Mouse (Mus musculus) left cerebral cortex, adult 11 months (tissue): ENCODE results near the gene Ttc28.

ENCODE experiments used
- DNase-seq: peaks from one replicate; pipeline ENCODE4 v3.0.0; 2022; ENCODE audit warnings: low spot score

Gene Ttc28

DNA sequence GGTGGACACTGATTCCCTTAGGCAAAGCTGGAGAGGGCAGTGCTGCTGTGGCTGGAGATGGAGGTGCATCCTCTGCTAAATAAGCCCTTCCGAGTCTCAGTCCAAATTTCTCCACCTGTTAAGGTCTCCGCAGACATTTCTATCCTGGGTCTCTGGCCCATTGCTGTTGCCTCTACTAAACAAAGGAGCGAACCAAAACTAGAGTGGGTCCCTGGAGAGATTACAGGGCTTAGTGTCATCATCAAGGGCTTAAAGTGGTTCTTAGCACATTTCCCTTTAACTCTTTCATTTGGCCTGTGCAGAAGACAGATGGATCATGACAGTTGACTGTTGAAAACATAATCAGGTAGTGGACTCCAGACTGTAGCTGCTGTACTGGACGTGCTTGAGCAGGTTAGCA is 9.0 kb downstream of the Ttc28 start:
- no peak for DNase-seq

DNA sequence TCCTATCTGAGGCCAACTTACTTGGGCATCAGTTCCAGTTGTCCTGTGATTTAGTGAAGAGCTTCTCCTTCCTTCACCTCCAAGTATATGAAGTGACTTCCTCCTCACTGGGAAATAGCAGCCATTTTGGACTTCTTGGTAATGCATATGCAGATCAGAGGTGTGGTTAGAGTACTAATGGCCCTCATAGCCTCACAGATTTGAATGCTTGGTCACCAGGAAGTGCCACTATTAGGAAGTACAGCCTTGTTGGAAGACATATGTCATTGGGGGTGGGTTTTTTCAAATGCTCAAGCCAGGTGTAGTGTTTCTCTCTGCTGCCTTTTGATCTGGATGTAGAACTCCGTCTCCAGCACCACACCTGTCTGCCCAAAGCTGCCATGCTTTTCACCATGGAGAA is 10.3 kb downstream of the Ttc28 start:
- no peak for DNase-seq

DNA sequence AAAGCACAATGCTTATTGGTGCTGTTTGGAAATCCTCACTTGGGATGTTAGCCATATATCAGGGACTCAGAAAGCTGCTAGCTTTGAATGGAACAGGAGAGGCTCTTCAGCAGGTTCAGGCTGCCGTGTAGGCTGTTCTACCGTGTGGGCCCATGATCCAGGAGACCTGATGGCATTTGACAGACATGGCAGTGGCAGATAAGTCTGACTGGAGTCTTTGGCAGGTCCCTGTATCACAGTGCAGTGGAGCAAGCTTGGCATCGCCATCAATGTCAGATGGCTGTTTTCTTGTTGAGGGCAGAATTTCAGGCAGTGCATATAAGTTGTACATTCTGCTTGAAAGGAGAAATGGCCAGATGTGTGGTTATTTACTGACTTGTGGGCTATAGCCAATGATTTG is 11.0 kb downstream of the Ttc28 start:
- no peak for DNase-seq

DNA sequence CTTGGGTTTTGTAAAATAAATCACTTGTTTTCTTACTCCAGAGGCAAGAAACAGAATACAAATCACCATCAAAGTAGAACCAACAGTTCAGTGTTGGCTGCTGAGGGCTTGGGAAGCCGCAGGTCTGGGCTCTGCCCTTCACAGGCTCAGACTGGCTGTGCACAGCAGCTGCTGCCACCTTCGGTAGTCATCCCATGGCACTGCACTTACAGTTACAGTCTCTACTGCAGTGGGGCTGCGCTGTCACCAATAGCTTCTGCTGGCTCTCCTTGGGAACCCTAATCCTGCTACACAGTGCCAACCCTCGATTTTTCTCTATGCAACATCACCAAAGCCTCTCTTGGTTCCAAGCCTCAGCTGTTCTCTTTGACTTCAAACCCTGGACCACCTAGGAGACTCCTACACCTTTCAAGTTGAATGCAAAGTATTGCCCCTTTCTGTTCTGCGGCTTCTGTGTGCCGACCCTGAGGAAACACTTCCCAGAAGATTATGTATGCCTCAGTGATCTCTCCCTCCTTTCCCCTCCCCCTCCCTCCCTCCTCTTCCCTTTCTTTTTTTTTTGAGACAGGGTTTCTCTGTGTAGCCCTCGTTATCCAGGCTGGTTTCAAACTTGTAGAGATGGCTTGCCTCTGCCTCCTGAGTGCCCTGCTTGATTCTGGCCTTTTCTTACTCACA is 17.6 kb downstream of the Ttc28 start:
- no peak for DNase-seq

DNA sequence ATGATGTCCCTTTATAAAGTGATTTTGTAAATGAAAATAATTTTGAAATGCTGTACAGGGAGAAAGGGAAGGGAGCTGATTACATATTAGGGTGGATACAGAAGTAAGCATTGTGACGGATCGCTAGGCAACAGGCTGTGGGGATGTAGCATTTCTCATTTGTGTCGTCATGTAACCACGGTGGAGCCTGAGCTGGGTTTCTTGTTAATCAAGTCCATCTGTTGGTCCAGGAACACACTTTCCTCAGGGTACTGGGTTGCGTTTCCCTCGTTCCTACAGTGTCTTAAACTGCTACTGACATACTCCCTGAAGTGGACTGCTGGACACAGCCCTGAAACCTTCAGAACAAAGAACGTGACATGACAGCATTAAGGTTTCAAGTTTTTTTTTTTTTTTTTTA is 18.6 kb downstream of the Ttc28 start:
- no peak for DNase-seq

DNA sequence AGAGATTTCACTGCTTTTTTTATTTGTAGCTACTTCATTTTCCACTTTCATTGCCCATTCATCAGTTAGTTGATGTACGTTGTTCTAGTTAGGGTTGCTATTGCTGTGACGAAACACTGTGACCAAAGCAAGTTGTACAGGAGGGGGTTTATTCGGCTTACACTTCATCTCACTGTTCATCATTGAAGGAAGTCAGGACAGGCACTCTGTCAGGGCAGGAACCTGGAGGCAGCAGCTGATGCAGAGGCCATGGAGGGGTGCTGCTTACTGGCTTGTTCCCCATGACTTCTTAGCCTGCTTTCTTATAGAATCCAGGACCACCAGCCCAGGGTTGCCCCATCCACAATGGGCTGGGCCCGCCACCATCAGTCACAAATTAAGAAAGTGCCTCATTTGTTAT is 19.2 kb downstream of the Ttc28 start:
- no peak for DNase-seq

DNA sequence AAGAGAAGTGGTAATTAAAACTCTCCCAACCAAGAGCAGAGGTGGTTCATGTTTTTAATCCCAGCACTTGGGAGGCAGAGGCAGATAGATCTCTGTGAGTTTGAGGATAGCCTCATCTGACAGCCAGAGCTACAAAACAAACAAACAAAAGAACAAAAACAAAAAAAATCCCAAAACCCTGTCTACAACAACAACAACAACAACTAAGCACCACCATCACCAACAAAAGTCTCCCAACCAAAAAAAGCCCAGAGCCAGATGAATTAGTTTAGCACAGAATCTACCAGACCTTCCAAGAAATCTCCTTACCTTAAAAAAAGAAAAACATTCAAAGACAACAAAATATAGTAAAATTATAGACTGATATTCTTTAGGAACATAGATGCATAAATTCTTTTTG is 20.7 kb downstream of the Ttc28 start:
- no peak for DNase-seq

DNA sequence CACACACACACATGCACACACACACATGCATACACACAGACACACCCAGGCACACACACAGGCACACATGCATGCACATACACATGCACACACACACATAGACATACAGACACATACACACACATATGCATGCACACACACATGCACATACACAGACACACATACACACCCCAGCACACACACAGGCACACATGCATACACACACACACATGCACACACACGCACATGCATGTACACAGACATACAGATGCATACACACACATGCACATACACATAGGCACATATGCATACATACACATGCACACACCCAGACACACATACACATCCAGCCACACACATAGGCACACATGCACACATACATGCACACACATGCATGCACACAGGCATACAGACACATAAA is 27.1 kb downstream of the Ttc28 start:
- DNase-seq, result no peak

DNA sequence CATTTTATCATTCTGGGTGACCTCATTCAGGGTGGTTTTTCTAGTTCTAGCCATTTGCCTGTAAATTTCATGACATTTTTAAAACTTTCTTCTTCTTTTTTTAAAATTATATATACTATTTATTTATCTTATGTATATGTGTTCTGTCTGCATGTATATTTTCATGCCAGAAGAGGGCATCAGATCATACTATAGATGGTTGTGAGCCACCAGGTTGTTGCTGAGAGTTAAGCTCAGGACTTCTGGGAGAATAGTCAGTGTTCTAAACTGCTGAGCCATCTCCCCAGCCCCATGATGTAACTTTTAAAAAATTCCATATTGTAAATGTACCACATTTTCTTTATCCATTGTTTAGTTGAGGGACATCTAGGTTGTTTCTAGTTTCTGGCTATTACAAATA is 29.3 kb downstream of the Ttc28 start:
- no peak for DNase-seq

DNA sequence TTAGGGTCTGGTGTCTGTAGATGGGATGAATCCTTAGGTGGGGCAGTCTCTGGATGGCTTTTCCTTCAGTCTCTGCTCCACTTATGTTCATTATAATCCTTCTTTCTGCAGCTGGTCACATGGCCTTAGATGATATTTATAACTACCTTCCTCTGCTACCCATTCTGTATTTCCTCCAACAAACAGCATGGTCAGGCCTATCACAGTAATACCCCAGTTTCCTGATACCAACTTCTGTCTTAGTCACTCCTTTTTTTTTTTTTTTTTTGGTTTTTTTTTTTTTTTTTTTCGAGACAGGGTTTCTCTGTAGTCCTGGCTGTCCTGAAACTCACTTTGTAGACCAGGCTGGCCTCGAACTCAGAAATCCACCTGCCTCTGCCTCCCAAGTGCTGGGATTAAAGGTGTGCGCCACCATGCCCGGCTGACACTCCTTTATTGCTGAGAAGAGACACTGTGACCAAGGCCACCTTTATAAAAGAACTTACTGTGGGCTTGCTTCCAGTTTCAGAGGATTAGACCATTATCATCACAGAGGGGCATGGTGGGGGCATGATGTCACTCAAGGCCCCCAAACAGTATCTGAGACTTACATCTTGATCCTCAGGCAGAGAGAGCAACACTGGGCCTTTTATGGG is 30.5 kb downstream of the Ttc28 start:
- no peak for DNase-seq

DNA sequence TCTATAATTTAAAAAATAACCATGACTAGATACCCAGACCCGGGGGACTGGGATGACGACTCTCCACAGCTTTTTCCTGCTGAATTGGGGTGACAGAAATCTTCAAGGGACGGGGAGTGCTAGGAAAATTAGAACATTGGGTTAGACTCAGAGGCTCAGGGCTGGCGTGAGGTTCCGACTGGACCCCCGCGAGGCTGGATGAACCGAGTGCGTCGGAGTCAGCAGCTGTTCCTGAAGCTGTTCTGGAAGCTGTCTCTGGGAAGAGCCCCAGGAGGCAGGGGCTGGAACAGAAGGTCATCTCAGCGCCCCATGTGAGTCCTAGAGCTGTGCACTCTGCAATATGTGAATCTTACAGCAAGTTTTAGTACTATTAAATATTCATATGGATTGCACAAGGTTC is 35.3 kb downstream of the Ttc28 start:
- DNase-seq, result no peak

DNA sequence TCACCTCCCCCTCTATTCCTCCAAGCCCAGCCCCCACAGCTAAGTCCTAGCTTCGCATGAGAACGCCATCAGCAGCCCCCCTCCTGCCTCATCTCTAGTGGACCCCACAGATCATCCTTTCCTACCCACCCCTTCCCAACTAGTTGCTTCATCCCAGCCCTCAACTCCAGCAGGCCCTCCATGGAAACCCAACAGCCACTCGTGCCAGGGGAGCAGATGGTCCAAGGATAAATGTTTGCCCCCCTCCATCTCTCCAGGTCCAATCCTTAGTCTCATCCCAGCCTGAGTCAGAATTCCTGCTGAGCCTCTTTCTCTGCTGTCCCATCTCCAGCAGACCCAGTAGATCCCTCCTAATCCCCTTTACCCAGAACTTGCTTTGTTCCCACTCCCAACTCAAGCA is 36.6 kb downstream of the Ttc28 start:
- DNase-seq, result no peak

DNA sequence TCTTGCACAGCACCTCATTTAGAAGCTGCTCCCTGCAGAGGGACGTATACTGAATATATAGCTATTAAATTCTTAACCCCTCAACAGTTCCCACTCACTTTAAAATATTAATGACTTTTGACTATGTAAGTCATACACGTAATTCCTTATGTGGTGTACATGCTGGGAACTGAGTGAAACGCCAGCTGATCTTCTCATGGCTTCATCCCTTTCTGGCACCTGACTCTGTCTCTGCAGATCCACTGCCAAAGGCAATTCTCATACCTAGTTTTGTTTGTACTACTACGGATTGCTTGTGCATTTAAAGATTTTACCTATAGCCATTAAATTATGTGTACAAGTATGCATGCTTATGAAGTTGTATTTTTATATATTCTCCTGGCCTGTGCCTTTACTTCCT is 39.9 kb downstream of the Ttc28 start:
- DNase-seq, result no peak

DNA sequence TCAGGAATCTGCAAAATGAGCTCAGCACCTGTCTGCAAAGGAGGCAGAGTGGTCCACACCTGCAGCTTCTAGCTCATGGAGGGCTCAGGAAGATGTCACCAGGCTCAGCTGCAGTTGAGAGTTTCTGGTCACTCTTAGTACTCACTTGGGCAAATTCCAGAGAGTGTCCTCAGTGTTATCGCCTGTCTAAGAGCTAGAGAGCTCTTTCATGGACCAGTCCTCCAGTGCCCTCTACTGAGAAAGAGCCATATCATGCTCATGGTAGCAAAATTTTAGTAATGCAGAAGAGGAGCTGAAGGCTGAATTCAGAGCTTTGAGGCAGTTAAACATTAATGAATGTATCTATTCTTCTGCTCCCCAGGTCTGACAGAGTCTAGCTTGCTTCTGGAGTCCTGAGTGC is 43.7 kb downstream of the Ttc28 start:
- DNase-seq, result no peak

DNA sequence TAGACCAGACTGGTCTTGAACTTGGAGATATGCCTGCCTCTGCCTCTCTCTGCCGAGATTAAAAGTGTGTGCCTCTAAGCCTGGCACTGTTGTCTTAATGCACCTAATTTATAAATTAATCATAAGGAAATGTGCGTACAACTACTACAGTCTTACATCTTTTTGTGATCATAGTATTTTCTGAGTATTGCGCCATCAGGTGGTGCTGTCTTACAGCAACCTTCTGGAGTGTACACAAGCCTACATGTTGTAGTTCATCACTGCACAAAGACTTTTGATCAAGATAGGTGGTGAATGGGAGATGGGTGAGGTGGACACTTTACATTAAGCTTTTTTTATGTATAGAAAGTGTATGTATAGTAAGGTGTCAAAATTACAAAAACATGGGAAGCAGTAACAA is 45.0 kb downstream of the Ttc28 start:
- no peak for DNase-seq

DNA sequence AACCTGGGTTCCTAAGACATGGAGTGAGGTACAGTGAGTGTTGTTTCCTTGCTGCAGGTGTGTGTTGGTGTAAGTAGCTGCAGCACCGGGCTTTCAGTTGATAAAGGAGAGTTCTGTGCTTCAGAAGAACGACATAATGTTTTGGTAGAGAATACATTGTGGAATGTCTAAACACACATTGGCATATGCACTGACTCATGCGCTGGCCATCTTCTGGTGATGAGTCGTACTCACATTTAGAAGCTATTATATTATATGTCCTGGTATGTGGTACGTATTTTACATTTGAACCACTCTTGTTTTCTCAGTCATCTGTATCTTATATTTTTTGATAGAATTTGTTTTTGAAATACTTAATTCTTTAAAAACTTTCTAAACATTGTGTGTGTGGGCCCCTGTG is 46.2 kb downstream of the Ttc28 start:
- no peak for DNase-seq

DNA sequence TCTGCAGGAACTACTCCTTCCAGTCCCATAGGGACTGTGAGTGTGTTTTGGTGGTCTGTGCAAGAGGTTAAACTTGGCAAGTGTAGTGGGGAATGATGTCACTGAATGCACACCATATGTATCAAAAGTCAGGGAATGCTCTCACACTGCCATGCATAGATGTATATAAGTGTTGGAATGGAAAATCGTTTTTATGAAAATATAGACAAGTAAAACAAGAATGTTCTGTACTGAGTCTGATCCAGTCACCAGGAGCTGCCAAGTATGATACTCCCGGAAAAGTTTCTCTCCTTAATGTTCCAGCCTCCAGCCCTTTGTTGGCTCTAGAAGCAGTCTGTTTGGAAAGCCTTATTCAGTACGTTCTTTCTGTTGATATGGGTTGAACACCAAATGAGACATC is 48.7 kb downstream of the Ttc28 start:
- DNase-seq, result no peak

DNA sequence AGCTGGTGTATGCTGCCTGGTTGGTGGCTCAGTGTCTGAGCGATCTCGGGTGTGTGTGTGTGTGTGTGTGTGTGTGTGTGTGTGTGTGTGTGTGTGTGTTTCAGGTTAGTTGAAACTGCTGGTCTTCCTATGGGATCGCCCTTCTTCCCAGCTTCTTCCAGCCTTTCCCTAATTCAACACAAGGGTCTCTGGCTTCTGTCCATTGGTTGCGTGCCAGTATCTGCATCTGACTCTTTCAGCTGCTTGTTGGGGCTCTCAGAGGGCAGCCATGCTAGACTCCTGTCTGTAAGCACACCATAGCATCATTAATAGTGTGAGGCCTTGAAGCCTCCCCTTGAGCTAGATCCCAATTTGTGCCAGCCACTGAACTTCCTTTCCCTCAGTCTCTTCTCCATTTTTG is 49.7 kb downstream of the Ttc28 start:
- no peak for DNase-seq

DNA sequence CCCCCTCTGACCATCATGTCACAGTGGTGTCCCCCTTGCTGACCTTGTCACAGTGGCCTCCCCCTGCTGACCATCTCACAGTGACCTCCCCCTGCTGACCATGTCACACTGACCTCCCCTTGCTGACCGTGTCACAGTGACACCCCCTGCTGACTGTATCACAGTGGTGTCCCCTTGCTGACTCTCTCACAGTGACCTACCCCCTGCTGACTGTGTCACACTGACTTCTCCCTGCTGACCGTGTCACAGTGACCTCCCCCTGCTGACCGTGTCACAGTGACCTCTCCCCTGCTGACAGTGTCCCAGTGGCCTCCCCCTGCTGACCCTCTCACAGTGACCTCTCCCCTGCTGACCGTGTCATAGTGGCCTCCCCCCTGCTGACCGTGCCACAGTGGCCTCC is 57.0 kb downstream of the Ttc28 start:
- no peak for DNase-seq

DNA sequence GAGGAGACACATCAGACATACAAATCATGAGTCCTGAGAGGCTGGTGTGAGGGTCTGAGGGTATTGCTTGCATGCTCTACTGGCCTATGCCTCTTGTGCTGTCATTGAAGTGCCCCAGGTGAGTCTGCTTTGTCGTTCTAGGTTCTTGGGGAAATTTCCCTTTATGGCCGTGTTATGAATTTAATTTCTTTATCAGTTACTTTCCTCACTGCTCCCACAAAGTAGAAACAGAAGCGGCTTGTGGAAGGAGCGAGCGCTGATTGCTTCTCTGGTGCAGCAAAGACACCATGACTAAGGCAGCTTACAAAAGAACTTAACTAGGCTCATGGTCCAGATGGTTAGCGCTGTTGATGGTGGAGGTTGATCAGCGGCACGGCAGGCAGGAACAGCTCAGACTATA is 64.7 kb downstream of the Ttc28 start:
- DNase-seq, result no peak

DNA sequence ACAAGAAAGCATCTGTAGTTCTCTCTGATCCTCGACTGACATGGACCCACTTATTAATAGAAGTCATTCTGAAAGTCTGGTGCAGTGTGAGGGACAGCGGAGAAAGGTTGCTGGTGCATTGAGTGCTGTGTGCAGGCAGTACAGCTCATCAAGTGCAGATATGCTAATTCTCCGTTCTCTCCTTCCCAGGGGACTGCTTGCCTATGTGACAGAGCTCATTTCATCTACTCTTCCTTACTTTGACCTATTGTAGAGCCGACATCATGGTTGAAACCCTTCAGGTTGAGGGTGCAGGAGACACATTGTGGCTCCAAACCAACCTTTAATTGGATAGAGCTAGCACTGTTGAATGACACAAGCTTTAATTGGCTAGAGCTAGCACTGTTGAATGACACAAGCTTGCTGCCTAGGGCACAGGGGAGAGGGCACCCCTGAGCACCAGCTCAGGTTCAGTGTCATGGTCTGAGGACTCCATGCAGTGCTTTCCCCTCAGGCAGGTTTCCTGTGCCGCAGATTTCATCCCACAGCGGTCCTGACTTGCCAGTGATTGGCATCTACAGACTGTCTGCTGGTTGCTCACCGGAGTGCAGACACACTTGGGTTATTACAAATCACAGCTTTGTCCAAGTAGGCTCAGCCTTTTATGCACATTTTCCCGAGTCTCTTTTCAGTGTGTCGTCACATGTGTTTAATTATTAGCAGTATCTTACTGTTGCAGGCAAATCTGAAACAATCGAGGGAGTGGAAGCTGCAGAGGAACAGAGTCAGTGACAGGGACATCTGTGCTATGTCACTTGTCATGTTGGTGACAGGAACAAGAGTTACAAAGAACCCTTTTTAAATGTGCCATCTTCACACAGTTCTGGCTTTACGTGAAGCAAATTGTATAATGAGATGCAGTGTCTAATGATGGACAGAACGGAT is 69.1 kb downstream of the Ttc28 start:
- DNase-seq, result no peak

DNA sequence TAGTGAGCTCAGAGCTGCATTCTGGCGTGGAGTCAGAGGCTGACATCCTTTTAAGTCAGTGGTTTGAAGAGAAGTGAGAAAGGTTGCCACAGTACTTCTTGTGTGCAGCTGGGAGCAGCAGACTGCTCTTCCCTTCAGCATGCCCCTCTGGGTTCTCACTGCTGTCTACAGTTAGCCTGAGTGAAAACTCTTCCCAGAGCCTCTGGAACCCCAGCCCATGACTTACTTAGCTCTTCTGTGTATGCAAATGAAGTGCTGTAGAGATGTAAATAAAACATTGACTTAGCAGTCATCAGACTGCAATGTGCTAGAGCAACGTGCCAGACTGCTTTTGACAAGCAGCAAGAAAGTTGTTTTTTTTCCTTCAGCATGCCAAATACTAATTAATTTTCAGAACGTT is 70.2 kb downstream of the Ttc28 start:
- DNase-seq, result no peak

DNA sequence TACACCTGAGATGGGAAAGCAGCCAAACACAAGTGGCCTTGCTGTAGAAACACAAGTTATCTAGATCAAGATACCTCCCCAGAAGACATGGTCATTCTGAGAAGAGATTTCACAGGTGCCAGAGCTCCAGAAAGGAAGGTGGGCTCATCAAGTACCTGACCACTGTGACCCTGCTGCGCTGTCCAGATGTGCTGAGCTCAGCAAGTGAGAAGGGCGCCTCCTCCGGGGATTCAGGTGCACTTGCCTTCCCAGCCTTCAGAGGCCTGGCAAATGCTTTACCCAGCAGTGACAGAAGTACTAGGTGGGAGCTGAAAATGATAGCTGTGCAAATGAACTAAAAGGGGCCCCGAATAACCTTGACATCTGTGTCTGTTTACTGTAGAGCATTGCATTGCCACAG is 78.6 kb downstream of the Ttc28 start:
- DNase-seq, result no peak
